Mouse (Mus musculus) cerebellum, adult 11-12 months (tissue): ENCODE results near the gene Foxp3.

Experiments
- DNase-seq: peaks from one replicate; pipeline ENCODE4 v3.0.0; 2022

Foxp3 gene

DNA sequence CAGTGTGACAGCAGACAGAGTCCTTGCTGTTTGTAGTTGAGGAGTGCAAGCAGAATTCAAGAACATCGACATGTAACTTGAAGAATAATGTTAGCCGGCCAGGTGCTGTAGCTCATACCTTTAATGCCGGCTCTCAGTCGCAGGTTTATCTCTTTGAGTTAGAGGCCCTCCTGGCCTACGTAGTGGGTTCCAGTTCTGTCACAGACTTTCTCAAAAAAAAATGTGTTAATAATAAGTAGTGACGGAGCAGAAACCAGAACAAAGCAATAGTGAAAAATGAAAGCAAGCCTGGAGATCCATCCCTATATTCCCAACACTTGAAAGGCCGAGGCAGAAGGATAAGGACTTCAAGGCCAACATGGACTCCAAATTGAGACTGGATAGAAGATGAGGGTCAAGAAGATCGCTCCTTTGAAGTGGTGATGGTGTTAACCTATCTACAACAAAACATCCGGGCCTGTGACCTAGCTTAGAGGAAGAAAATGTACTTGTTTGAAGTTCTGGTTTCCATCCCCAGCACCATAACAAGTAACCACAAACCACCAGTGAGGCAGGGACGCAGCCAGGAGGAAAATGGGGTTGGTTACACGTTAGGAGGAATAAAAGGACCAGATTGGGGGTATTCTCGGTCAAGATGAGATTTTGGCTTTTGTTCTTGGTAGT, 44.6 kb downstream of the Foxp3 start:
- DNase-seq: no peak

DNA sequence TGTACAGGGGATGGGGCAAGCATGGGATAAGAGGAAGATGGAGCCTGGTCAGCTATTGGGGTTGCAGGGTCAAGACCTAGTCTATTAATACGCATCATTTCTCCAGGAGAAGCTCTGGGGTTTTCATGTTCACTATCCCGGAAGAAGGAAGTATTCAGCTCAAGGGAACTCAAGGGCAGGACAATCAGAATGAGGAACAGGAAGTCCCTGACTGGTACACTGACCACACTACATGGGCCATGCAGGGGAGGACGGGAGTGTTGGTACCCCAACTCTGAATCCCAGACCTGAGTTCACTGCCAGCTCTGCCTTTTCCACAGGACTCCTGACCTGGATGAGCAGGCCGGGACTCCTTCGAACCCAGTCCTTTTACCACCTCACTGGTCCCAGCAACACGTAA, 59.1 kb downstream of the Foxp3 start:
- DNase-seq: no peak

DNA sequence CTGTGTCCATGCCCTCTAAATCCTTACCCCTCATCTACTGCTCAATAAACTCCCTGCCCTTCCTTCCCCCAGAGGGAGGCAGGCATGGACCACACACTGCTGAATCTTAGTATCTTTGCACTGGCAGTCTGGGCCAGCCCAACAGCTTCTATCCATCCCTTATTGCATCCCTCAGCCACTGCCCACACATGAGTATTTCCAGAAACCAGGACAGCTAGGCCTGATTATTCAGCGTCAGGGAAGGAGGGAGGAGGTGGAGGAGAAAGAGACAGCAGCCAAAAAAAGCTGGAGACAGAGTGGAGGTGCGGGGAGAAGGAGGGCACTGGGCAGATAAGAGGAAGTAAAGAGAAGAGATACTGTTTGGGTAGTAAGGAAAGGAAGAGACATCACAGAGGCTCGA, 61.7 kb downstream of the Foxp3 start:
- DNase-seq: no peak

DNA sequence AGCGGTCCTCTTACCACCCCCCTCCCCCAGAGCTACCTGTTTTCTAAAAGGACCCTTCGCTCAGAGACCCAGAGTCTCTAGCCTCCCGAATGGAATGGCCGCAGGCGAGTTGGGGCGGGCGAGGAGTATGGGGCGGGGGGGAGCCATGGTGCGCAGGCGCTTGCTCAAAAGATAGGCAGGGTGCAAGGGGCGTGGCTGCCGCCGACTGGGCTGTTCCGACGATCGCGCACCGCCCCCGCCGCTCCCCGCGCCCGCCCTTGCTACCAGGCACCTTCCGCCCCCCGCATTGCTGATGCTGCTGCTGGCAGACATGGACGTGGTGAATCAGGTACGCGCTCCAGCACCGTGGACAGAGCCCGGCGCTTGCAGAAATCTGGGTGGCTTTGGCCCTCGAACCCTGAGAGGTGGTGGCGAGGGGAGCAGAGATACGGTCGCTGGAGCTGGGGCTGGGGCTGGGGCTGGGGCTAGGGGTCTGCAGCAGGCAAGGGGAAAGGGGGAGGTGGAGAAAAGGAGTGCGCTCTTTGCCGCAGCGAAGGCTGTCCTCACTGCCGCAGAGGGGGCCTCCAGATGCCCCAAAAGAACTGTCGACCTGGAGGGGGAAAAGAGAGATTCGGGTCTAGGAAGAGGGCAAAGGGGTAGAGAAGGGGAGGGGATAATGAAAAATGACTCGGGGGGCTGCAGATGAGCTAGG, 65.1 kb downstream of the Foxp3 start, which contains the start of gene Syp:
TSS of gene Syp (plus strand) at position 71 of the 691 bp plus-strand sequence.
- DNase-seq: peak; percentile 92

DNA sequence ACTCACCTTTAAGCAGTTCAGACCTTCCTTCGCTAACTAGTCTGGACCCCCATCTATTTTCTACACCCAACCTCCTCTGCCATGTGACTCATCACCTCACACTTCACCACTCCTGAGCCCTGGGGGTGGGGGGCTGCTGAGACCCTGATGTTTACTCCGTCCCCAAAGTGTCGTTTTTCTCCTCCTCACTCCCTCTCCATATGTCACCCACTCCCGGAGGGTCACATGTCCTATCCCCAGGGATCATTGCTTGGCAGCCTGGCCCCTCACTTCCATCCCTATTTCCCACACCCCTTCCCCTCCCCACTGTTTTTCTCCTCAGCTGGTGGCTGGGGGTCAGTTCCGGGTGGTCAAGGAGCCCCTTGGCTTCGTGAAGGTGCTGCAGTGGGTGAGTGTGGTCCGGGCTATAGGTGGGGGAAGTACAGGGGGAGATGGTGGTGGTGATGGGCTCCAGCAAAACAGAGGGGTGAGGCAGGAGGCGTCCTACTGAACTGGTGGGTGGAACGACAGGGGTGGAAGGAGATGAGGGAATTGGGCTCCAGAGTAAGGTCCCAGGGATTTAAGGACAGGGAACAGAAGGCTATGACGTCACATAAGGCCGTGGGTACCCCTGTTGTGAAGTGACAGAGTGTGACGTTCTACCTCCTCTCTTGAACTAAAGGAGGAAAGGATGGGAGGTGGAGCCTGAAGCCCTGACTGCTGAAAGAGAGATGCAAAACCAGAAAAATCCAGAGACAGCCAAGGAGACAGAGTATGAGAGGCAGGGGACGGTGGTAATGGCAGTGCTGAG, 66.3 kb downstream of the Foxp3 start:
- DNase-seq: peak; percentile 57

DNA sequence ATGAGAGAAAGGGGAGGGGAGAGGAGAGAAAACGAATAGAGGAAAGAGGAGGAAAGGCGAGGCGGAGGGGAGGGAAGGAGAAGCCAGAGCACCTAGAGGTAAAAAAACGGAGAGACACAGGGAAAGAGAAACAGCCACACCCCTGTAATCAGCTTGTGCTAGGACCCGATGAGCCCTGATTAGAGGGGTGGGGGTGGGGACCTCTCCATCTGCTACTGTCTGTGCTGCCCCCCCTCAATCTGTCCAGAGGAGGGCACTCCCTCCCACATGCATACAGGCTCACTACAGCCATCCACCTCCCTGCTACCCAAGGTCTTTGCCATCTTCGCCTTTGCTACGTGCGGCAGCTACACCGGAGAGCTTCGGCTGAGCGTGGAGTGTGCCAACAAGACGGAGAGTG, 67.3 kb downstream of the Foxp3 start:
- DNase-seq: peak; percentile 47
